Mouse (Mus musculus) 3134 (cell line): ENCODE measurements around the gene Shoc2.
"Not testable (repeated sequence)": the region's sequence is repeated elsewhere in the genome, so short reads cannot be mapped to it uniquely, and the experiment has no call there.

Experiments used
- DNase-seq: peaks from one replicate; pipeline ENCODE4 v3.0.0-alpha.2; 2011; ENCODE audit warnings: low spot score; ENCODE audit not compliant: insufficient read length; ENCODE audit errors: extremely low read depth

The Shoc2 gene

GRCm38 (mm10) chr19:53943802-53944785 lies at the start of gene Shoc2, which contains the start of gene Bbip1:
Gene Shoc2 (plus strand): TSS chr19:53944306.
Gene Bbip1 (minus strand): TSS chr19:53944627.
- DNase-seq, result peak; percentile 99

- DNase-seq, result peak; percentile 38
Observed at GRCm38 (mm10) chr19:53894538-53895121, 49.5 kb upstream of the Shoc2 start.

- DNase-seq, result no peak
Observed at GRCm38 (mm10) chr19:53898046-53898445, 46.1 kb upstream of the Shoc2 start.

DNA sequence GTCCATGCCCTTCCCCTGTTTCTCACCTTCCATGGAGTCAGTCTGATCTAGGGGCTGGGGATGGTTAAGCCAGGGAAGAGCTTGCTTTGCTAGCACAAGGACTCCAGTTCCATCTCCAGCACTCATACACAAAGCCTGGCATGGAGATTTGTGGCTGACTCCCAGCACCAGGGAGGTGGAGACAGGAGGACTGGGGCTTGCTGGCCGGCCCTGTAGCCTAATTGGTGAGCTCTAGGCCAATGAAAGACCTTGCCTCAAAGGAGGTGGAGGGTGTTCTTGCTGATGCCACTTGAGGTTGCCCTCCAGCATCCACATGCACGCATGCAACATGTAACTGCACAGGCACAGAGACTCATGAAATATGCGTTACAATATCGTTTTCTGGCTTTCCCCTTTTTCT lies 45.6 kb upstream of the Shoc2 start:
- DNase-seq, result no peak

DNA sequence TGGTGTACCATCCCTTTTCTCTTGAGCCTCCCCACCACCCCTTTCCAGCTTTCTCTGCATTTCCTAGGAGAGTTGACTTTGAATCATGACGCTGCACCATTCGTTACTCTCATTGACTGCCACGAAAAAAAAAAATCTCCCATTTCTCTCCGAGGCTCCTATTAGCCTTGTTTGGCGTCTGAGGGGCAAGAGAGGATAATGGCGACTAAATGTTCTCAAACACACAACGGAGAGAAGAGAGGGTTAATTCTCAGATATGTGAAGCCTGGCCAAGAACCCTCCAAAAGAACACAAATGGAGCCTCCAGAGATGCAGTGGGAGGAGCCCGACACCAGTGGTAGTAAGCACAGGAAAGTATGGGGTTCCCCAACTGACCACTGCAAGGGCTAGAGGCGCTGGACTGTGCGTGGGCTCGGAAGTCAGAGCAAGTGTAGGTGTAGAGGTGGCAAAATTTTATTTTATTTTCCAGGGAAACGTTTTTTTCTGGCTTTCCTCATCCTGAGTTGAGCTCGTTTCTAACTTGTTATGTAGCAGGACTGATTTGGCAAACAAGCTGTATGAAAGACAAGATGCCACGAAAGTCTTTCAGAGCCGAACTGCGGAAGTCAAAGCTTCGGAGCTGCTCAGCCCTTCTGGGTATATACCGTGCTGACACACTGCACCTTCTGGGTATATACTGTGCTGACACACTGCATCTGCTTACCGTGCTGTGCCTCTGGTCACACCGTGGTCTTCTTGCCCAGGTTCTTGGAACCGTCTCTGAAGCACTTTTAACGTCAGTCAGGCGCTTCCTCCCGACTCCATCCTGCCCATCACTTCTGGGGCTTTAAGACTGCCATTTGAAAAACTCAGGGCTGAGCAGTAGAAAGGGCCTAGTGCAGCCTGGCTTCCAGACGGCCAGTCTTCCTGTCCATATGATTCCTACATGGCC lies 44.9 kb upstream of the Shoc2 start:
- DNase-seq, result no peak

DNA sequence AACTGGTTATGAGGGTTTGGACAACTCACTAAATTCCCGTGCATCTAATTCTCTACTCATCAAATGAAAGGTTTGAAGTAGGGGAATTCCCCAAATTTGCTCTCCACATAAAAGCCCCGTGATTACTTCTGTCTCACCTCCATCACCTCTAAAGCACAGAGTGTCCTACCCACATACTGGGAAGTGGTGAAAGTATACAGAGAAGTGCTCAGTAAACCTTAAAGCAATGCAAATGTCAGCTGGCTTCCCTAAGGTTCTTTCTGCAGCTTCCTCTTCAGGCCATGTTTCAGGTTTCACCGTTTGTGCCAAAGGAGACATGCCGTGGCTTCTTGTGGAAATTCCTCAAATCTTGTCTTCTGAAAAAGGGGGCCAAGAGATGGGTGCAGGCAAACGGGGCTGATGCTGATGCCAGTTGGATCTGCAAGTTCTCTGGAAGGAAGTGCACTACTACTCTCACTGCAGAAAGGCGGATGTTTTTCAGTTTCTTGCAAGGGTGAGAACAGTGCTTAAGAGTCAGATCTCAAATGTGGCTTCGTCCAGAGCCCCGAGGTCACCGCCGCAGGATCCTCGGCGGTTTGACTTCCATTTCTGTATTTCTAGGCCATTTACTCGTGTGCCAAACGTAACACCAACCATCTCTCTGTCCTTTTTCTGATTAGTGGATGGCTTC lies 44.0 kb upstream of the Shoc2 start:
- DNase-seq, result no peak

GRCm38 (mm10) chr19:53901931-53902738 lies 42.0 kb upstream of the Shoc2 start:
- no peak for DNase-seq

- DNase-seq, result peak; percentile 97
Observed at GRCm38 (mm10) chr19:53902739-53903487, 41.2 kb upstream of the Shoc2 start.

DNA sequence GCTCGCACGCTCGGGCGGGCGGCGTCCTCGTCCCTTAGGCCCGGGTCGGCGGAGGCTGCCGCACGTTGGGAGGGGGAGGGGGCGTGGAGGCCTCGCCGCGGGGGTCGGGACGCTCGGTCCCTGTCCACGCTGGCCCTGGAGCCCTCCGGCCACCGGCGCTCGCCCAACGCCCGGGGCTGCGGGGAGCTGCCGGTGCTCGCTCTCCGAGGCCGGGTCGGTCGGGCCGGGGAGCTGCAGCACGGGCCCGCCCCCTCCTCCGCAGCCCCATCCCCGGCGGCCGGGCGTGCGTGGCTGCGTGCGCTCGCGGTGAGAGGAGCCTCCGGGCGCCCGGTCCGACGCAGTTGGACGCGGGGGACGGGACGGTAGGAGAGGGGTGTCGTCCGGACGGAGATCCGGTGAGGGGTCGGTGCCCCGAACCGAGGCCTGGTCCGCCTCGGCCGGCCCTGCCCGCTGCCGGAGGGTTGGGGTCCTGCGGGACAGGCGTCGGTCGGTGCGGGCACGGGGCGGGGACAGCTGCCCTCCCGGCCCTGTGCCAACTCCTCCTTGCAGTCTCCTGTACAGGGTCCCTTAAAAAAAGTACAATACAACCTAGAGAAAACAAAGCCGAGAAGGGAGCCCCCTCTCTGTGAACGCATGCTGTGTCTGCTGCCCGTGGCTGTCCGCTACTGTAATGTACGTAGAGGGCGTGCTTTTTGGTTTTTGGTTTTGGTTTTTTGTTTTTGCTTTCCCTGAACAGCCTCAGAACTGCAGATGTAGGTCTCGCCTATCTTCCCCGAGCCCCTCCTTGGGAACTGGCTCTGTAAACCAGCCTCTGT lies 40.4 kb upstream of the Shoc2 start:
- DNase-seq, result peak; percentile 58

DNA sequence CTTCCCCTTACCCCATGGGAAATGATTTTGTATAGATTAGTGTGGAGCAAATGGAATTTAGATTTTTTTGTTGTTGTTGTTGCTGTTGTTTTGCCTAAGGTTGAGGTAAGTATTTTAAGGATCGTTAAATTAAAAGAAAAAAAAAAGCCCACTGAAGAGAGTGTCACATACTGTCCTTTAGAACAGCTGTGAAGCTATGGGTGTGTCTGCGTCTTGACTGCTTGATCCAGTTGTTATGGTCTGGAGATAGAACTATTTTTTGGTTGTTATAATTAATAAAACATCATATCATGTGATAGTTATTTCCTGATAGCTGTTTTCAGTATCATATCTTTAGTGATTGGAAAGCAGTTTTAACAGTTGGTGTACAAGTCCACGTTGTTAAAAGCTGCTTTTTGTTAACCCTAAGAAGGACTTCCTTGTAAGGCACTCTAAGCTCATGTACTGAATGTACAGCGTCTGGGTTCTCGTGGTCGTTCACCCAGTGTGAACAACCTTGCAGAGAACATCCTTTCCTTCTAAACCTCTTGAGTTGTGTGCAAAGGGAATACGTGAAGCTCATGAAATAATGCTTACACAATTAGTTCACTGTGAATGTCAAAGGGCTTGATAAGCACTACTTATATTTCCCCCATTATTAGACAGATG lies 39.1 kb upstream of the Shoc2 start:
- no peak for DNase-seq

DNA sequence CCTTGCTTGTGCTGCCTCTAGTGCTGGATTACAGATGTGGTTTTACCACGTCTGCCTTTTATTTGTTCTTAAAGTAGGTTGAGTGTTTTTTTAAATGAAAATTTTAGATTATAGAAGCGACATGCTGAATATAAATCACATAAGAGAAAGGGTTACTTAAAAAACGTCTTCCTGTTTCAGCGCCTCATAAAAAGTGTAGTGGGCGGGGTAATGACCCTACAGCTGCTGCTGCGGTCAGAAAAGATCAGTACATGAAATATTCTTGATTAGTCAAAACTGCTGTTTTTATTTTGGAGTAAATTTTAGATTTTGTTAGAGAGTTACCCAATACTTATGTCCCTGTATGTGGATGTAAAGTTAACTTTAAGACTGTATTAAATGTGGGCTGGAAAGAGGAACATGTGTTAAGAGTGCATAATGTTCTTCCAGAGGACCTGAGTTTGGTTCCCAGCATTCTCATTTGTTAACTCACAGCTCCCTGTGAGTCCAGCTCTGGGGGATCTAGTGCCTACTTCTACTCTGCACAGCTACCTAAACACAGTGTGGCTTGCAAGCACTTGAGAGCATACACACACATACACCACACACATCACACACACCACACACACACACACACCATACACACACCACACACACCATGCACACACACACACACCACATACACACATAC lies 37.9 kb upstream of the Shoc2 start:
- no peak for DNase-seq

- not testable (repeated sequence) for DNase-seq
Observed at GRCm38 (mm10) chr19:53906703-53907070, 37.4 kb upstream of the Shoc2 start.

DNA sequence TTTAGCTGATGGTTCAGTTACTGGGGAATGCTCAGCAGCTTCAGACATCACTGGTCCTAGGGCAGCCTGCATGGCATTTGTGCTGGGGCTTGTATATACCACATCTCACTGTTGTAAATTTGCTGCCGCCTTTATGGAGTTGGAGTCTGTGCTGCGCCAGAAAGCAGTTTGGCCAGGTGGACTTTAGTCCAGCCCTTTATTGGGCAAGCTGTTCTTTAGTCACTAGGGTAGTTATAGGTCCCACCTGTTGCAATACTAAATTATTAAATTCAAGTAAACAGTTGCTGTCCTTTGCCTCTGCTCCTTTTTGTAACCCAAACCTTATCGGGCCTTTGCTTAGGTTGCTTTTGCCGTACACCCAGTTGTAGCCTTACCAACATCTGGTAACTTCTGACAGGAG lies 29.2 kb upstream of the Shoc2 start:
- no peak for DNase-seq

GRCm38 (mm10) chr19:53919541-53919940 lies 24.6 kb upstream of the Shoc2 start:
- no peak for DNase-seq

DNA sequence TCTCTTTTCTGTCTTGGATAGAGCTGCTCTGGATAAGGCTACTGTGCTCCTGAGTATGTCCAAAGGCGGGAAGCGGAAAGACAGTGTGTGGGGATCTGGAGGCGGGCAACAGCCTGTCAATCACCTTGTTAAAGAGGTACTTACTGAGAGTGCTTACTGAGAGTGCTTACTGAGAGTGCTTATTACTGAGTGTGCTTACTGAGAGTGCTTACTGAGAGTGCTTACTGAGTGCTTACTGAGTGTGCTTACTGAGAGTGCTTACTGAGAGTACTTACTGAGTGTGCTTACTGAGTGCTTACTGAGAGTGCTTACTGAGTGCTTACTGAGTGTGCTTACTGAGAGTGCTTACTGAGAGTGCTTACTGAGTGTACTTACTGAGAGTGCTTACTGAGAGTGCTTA lies 22.1 kb upstream of the Shoc2 start:
- DNase-seq, result not testable (repeated sequence)

GRCm38 (mm10) chr19:53925338-53925751 lies 18.8 kb upstream of the Shoc2 start:
- peak; percentile 37 for DNase-seq

DNA sequence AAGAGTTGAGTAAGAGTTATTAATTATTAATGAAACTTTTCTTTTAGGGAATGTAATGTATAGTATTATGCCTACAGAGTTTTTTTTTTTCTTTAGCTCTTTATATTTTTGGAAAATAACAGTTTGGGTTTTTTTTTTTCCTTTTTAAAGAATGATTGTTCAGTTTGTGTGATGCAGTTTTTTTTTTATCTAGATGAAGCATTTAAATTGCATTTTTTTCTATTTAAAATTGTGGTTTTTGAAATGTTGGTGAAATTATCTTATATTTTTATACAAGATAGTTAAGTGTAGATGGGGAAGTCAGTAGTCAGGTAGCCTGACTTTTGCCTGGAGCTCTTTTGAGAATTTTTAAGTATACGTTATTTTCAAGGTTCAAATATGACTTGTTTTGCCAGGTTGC lies 17.4 kb upstream of the Shoc2 start:
- DNase-seq, result no peak
